Mouse (Mus musculus) stomach, postnatal 0 days (tissue): ENCODE measurements around the gene Tmem190.

ENCODE experiments used
- CTCF ChIP-seq: IDR thresholded peaks from 2 replicates; pipeline ENCODE4 v1.5.1; 2016; ENCODE audit warnings: antibody characterized with exemption, low read depth, mild to moderate bottlenecking, moderate library complexity
- EP300 ChIP-seq: optimal IDR thresholded peaks from 2 replicates; pipeline ENCODE3; 2016; ENCODE audit warnings: antibody characterized with exemption

DNA sequence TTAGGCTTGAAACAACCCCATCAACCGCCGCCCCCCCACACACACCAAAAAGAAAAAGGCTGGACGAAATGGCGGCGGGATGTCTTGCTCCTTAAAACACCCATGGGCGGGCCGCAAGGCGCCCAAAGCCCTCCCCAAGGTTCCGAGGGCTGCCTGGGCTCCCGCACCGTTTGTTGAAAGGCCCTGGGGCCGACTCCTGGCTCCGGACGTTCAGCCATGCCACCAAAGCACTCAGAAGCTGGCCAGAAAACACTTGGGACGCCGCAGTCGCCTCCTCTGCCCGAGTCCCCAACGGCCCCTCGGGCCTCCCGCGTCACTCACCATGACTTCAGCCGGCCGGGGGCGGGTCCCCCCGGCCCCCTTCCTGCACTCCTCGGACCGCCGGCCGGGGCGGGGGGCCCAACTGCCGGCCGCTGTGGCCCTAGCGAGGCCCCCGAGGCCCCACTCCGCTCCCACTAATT lies 29.1 kb downstream of the Tmem190 start:
- no peak for TF ChIP-seq EP300
- TF ChIP-seq CTCF: no peak
